Mouse (Mus musculus) heart, embryonic 11.5 days (tissue): ENCODE measurements around the gene Elmo2. TPM values are rescaled to one million over a fixed set of nuclear protein-coding genes. Genes with fewer than 3 reads are reported as not detected.

Experiments used
- ATAC-seq: fragments of 200-750 bp; cut with Nextera tagmentation; replicated peaks from 2 replicates; pipeline ENCODE4 v1.8.0; 2017; ENCODE audit warnings: moderate library complexity; ENCODE audit not compliant: insufficient number of reproducible peaks, low FRiP score, low TSS enrichment
- H3K27ac ChIP-seq: fragments of 300-500 bp; sonication (generic); 2 replicates; pipeline ENCODE4 v1.5.1; 2014; ENCODE audit warnings: mild to moderate bottlenecking, low read depth, low read length
- H3K27me3 ChIP-seq: fragments of 300-500 bp; sonication (generic); 2 replicates; pipeline ENCODE4 v1.6.1; 2014; ENCODE audit warnings: mild to moderate bottlenecking, low read length, mixed read lengths; ENCODE audit not compliant: control insufficient read depth, insufficient read depth
- H3K36me3 ChIP-seq: fragments of 300-500 bp; sonication (generic); 2 replicates; pipeline ENCODE4 v1.6.1; 2014; ENCODE audit warnings: mild to moderate bottlenecking, low read length, moderate library complexity, mixed read lengths; ENCODE audit not compliant: control insufficient read depth, insufficient read depth
- H3K4me1 ChIP-seq: fragments of 300-500 bp; sonication (generic); 2 replicates; pipeline ENCODE4 v1.6.1; 2014; ENCODE audit warnings: low read length; ENCODE audit not compliant: control insufficient read depth, insufficient read depth
- H3K4me2 ChIP-seq: fragments of 300-500 bp; sonication (generic); 2 replicates; pipeline ENCODE4 v1.6.1; 2014; ENCODE audit warnings: mild to moderate bottlenecking, moderate library complexity
- H3K4me3 ChIP-seq: fragments of 300-500 bp; sonication (generic); 2 replicates; pipeline ENCODE4 v1.5.1; 2014; ENCODE audit warnings: low read depth, low read length
- H3K9ac ChIP-seq: fragments of 300-500 bp; sonication (generic); 2 replicates; pipeline ENCODE4 v1.6.1; 2014; ENCODE audit warnings: mild to moderate bottlenecking, low read depth, low read length, moderate library complexity
- H3K9me3 ChIP-seq: fragments of 300-500 bp; sonication (generic); replicated peaks from 2 replicates; pipeline ENCODE4 v1.6.1; 2016; ENCODE audit warnings: low read length; ENCODE audit not compliant: control insufficient read depth
- WGBS: fragments of 180-500 bp; shearing (Covaris S2); extraction: QIAGEN DNeasy Blood & Tissue Kit; methylation state at CpG from one replicate; pipeline ENCODE4 v1.1.7; 2014; ENCODE audit not compliant: insufficient replicate concordance; 5-methylcytosine and 5-hydroxymethylcytosine counted together
- polyA plus RNA-seq: library from polyadenylated mRNA; unstranded; fragments of >200 nt; fragmentation: Nextera tagmentation; extraction: Ambion mirVana; gene quantifications from 2 replicates; pipeline ENCODE4 v1.2.1, GENCODE M21; 2014

The Elmo2 gene
- polyA plus RNA-seq, 1 experiment from 2014 or later, result 50.6 TPM

DNA sequence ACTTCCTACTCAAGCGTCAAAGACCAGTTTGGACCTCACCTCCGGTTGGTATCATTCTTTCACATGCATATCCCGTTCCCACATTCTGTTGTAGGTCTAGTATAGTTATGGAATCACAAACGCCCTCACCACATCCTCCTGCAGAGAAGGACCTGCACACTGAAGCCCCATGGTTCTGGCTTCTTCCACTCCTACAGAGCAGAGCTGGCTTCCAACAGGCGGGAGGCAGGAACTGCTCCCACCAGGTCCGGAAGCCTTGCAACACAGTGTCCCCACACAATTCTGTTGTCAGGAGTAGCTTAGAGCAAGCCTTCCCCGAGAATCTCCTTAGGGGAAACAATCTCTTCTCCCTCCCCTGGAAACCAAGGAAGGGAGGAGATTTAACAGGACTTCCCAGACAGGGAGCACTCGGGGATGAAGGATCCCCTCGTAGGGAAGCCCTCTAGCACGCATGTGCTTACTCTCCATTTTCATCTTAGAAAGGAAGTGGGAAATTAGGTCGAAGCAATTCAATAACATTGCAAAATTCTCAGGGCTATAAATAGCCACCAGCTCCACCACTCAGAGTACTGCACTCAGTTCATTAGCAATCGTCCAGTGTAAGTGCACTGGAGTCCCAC lies 5.6 kb downstream of the Elmo2 start:
- H3K36me3 ChIP-seq, result no peaks in the 10 kb centered on the region
- peaks cover 74% of the 10 kb centered on the region for H3K4me1 ChIP-seq
- H3K4me2 ChIP-seq, result 0 out of 2 replicates have a peak overlapping the region, but pooled peaks have one; percentile 17
- no peaks in the 10 kb centered on the region for H3K9me3 ChIP-seq
- no peak for ATAC-seq
- no peak overlapping the region for H3K9ac ChIP-seq
- H3K27me3 ChIP-seq, result no peaks in the 10 kb centered on the region
- H3K27ac ChIP-seq, result 0 out of 2 replicates have a peak overlapping the region, but pooled peaks have one; percentile 17
- no peak overlapping the region for H3K4me3 ChIP-seq
- 54% methylated on average over 12 of the region's 12 CpGs for whole genome bisulfite sequencing

DNA sequence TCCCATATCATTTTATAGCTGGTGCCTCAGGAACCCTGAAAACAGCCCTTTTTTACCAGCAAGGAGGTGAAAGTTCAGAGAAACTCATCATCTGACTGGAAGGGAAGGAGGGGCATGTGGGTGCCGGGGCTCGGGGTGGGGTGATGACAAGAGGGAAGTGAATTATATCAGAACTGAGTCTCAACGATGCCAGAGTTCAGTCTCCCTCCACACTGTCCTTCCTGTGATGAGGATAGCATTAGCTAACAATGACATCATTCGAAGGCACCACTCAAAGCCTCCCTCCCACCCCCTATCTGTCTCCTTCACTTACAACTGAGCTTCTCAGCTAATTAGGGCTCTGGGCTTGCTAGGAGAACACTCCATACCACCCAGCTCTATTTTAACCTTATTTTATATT lies 6.8 kb downstream of the Elmo2 start:
- peaks cover 62% of the 10 kb centered on the region for H3K4me1 ChIP-seq
- no peak overlapping the region for H3K4me3 ChIP-seq
- H3K9me3 ChIP-seq, result no peaks in the 10 kb centered on the region
- WGBS, result 39% methylated on average over 4 of the region's 4 CpGs
- H3K9ac ChIP-seq, result no peak overlapping the region
- no peak overlapping the region for H3K27ac ChIP-seq
- no peak overlapping the region for H3K4me2 ChIP-seq
- no peak for ATAC-seq
- H3K36me3 ChIP-seq, result peaks cover 7% of the 10 kb centered on the region
- no peaks in the 10 kb centered on the region for H3K27me3 ChIP-seq

DNA sequence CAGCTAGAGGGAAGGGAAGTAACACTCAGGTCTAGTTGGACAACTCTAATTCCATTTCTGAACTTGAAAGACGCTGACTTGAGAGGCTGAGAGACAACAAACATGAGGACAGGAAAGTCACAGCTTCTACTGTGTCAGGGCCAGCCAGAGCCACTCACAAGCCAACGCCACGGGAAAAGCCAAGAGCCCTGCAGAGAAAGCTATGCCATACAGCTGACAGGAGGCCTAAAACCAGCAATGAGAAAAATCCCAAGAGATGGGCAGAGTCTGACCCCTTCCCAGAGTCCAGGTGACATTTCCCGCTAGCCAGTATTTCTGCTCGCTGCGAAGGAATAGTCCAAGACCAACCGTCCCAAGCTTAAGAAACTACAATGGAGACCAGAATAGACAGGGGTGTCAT lies 7.3 kb downstream of the Elmo2 start:
- H3K4me3 ChIP-seq, result no peak overlapping the region
- no peaks in the 10 kb centered on the region for H3K9me3 ChIP-seq
- ATAC-seq, result no peak
- no peaks in the 10 kb centered on the region for H3K27me3 ChIP-seq
- H3K4me1 ChIP-seq, result peaks cover 57% of the 10 kb centered on the region
- no peak overlapping the region for H3K27ac ChIP-seq
- WGBS, result 81% methylated on average over 7 of the region's 7 CpGs
- H3K4me2 ChIP-seq, result no peak overlapping the region
- H3K9ac ChIP-seq, result no peak overlapping the region
- peaks cover 10% of the 10 kb centered on the region for H3K36me3 ChIP-seq

DNA sequence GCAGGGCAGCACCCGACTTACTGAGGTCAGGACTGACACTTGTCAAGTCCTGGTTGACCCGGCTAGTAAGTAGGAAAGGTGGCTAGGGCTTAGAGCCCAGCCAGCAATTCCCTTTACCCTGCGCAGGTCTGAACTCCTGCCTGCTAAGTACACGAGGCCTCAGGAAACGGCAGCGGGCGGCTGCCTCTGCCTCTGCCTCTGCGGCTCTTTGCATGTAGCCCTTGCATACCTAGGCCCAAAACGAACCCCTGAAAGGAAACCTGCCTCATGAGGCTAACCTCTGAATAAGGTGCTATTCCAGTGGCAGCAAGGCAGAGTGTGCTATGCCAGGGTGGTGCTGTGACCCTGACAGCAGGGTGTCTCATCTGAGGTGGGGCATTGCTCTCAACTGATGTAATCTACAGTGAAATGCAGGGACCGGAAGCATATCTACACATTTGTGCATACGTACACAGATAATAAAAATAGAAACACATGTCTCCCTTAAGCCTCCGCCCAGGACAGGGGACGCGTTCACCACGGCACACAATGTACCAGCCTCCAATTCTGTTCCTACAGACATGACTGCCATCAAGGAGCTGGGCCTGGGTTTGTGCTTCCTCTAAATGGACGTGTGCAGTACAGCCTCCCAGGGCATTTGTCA lies 8.5 kb downstream of the Elmo2 start:
- ATAC-seq, result no peak
- H3K27me3 ChIP-seq, result no peaks in the 10 kb centered on the region
- H3K4me3 ChIP-seq, result no peak overlapping the region
- no peak overlapping the region for H3K4me2 ChIP-seq
- peak overlapping the region; percentile 51; the same call in 1 of the 2 replicates for H3K27ac ChIP-seq
- peaks cover 10% of the 10 kb centered on the region for H3K36me3 ChIP-seq
- H3K9me3 ChIP-seq, result no peaks in the 10 kb centered on the region
- WGBS, result 47% methylated on average over 16 of the region's 16 CpGs
- no peak overlapping the region for H3K9ac ChIP-seq
- peaks cover 56% of the 10 kb centered on the region for H3K4me1 ChIP-seq

DNA sequence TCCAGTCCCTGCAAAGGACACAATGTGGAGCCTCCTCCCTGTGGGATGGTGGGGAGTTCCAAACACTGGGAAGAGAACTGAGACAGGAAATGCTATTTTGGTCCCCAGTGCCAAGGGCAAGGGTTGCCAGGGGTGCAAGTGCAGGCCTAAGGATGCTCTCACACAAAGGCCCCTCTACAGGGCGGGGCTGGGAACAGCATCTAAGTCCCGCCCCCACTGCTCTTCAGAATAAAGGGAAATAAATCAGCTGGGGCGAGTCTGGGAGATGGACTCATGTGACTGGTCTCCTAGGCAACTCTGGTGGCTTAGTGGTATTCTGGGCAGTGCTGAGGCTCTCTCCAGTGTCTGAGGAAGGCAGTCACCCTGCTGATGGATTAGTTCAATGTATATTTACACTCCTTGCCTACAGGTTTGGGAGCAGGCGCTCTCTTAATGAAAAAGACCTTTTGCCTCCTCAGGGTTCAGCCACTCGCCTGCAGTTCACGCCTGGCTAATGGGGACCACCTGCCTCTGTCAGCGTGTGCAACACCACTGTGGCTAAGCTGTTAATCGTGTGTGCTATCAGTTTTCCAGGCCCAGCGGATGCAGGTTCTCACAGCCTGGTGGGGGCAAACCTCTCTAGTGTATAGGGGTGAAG lies 9.3 kb downstream of the Elmo2 start:
- Histone ChIP-seq H3K27me3 (no peaks in the 10 kb centered on the region), H3K27ac (peak overlapping the region; percentile 51), H3K4me3 (no peak overlapping the region), H3K4me2 (no peak overlapping the region), H3K9ac (no peak overlapping the region), H3K4me1 (peaks cover 56% of the 10 kb centered on the region), H3K36me3 (peaks cover 10% of the 10 kb centered on the region), H3K9me3 (no peaks in the 10 kb centered on the region)
- no peak; the same call in 1 of the 2 replicates for ATAC-seq
- 31% methylated on average over 9 of the region's 9 CpGs for WGBS

DNA sequence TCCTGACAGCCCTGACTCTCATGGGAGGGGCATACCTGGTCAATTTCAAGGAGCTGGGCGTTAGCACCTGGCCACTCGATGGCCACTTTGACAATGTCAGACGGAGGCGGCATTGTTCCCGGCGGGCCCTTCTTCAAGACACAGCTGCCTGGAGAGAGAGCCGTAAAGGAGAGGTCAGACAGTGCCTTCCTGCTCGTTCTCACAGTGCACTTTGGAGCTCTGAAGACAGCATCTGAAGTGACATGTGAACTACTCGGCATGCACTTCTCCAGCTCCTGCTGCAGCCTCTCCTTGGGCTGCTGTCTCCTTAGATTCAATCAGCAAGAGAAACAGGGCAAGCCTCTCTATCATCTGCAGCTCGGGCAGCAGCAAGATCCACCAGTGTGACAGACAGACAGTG lies 10.1 kb downstream of the Elmo2 start:
- no peak for ATAC-seq
- Histone ChIP-seq H3K4me3 (no peak overlapping the region), H3K36me3 (peaks cover 13% of the 10 kb centered on the region), H3K4me2 (no peak overlapping the region), H3K27me3 (no peaks in the 10 kb centered on the region), H3K9me3 (no peaks in the 10 kb centered on the region), H3K9ac (no peak overlapping the region), H3K4me1 (peaks cover 48% of the 10 kb centered on the region), H3K27ac (no peak overlapping the region)
- WGBS, result 63% methylated on average over 10 of the region's 10 CpGs

DNA sequence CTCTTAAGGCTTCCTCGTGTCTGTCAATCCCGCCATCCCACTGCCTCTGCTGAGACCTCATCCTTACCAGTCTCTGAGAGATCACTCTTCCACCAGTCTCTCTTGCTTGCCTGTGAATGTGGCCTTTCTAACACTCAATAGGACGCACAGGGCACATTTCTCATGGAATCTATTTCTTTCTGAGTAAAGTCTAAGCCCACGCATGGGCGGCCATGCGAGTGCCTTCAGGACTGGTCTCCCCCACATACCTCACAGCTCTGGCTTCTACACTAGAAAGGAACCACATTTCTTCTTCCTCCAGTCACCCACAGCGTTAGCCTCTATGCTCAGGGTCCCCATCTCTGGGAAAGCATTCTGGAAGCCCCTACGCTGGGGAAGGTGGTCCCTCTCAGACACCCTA lies 12.1 kb downstream of the Elmo2 start:
- Histone ChIP-seq H3K27ac (no peak overlapping the region), H3K4me2 (no peak overlapping the region), H3K9me3 (no peaks in the 10 kb centered on the region), H3K27me3 (no peaks in the 10 kb centered on the region), H3K4me3 (no peak overlapping the region), H3K36me3 (peaks cover 16% of the 10 kb centered on the region), H3K4me1 (peaks cover 31% of the 10 kb centered on the region), H3K9ac (no peak overlapping the region)
- WGBS, result 77% methylated on average over 8 of the region's 8 CpGs
- ATAC-seq, result no peak

DNA sequence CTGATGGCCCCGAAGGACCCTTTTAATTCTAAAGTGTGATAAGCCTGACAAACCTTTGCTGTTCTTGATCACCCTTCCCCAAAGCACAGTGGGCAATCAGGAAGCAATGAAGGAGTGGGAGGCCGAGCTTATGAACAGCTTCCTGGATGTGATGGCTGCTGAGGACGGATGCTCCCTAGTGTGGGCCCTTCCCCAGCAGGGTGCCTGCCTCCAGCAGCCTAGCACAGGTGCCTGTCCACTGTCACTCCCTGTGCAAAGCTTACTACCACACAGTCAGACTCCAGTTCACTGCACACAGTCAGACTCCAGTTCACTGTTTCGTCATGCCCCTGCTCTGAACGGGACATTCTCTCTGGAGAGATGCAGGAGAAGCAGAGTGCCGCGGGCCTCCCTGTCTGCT lies 13.9 kb downstream of the Elmo2 start:
- Histone ChIP-seq H3K27ac (no peak overlapping the region), H3K4me1 (peaks cover 13% of the 10 kb centered on the region), H3K4me2 (no peak overlapping the region), H3K9ac (no peak overlapping the region), H3K36me3 (peaks cover 16% of the 10 kb centered on the region), H3K9me3 (no peaks in the 10 kb centered on the region), H3K27me3 (no peaks in the 10 kb centered on the region), H3K4me3 (no peak overlapping the region)
- no peak for ATAC-seq
- 67% methylated on average over 7 of the region's 7 CpGs for WGBS
